Mouse (Mus musculus) kidney, adult 9 months (tissue): Measurements from ENCODE around the gene Crybb2.
A peak's percentile ranks its signal among the peaks of the same experiment; 100 is the strongest.

Source experiments
- DNase-seq: peaks from one replicate; pipeline ENCODE4 v3.0.0; 2022

Crybb2 gene

GRCm38 (mm10) chr5:113030082-113030481 lies 39.8 kb downstream of the Crybb2 start:
- DNase-seq, result no peak

- no peak for DNase-seq
Measured at GRCm38 (mm10) chr5:113026706-113027105, 43.2 kb downstream of the Crybb2 start.

GRCm38 (mm10) chr5:113024154-113024764 lies 45.7 kb downstream of the Crybb2 start:
- DNase-seq, result peak; percentile 41

- DNase-seq, result no peak
Measured at GRCm38 (mm10) chr5:113018190-113018589, 51.7 kb downstream of the Crybb2 start.

- DNase-seq, result no peak
Measured at GRCm38 (mm10) chr5:113017004-113017403, 52.9 kb downstream of the Crybb2 start.

GRCm38 (mm10) chr5:113015236-113016061 lies 54.5 kb downstream of the Crybb2 start, which contains the start of gene Grk3:
Grk3 (minus strand) TSS chr5:113015791.
- peak; percentile 54 for DNase-seq

GRCm38 (mm10) chr5:113014808-113015235 lies 55.1 kb downstream of the Crybb2 start:
- DNase-seq, result peak; percentile 30

GRCm38 (mm10) chr5:113014111-113014807 lies 55.7 kb downstream of the Crybb2 start:
- DNase-seq, result peak; percentile 17

- DNase-seq, result no peak
Measured at GRCm38 (mm10) chr5:113011926-113012325, 58.0 kb downstream of the Crybb2 start.

- no peak for DNase-seq
Measured at GRCm38 (mm10) chr5:113009183-113009820, 60.6 kb downstream of the Crybb2 start.

GRCm38 (mm10) chr5:113008496-113008895 lies 61.4 kb downstream of the Crybb2 start:
- no peak for DNase-seq
